Comparison of ENCODE assay signal across 8 mouse cellular contexts in genomic region chr4:24496116-24496952, GRCm38 (mm10). TPM values are rescaled to one million over a fixed set of nuclear protein-coding genes. Genes with fewer than 3 reads are reported as not detected.
DNase-seq lines count a peak whose midpoint lies in the region; ATAC-seq and TF ChIP-seq lines count a peak whose summit lies in the region.

Gene Mms22l (plus strand): TSS chr4:24496451.

- no peak for TF ChIP-seq CTCF in lung, adult 2 months (IDR thresholded peaks at IDR 0.05; ENCODE audit: insufficient read depth, low read length)

- no peaks in the 10 kb centered on the region for H3K27me3 ChIP-seq in forebrain, embryonic 15.5 days

- ATAC-seq in forebrain, embryonic 15.5 days (replicated peaks): peak; percentile 99
- ATAC-seq in neutrophil, adult 5-6 weeks (ENCODE audit: extremely low read depth, insufficient number of reproducible peaks, low FRiP score, poor library complexity, severe bottlenecking): peak; percentile 85

- peak within 1 kb of the TSS; percentile 88 for H3K27ac ChIP-seq in ES-E14 (ENCODE audit: insufficient read depth, low read depth, low read length, poor library complexity, severe bottlenecking)
- H3K27ac ChIP-seq in forebrain, embryonic 15.5 days (replicated peaks): peak within 1 kb of the TSS; percentile 92

- no peaks in the 10 kb centered on the region; a peak in 1 of 4 replicates for H3K4me1 ChIP-seq in ES-E14 (ENCODE audit: control insufficient read depth in 2 of 2, insufficient read depth in 2 of 2, low read length in 2 of 2, poor library complexity in 1 of 2)
- peaks cover 18% of the 10 kb centered on the region for H3K4me1 ChIP-seq in forebrain, embryonic 15.5 days
- peaks cover 2% of the 10 kb centered on the region; the same call in 1 of the 2 replicates for H3K4me1 ChIP-seq in lung, adult 2 months (ENCODE audit: control insufficient read depth, insufficient read depth, low read length)

- peak; percentile 85 for DNase-seq in ES-E14 (ENCODE audit: low read depth, low spot score)
- peak; percentile 86 for DNase-seq in cerebellum, adult 11-12 months
- DNase-seq in heart, postnatal 25 days (ENCODE audit: low spot score): peak; percentile 81
- peak; percentile 85 to 94 for DNase-seq in layer of hippocampus, adult 18-20 months (ENCODE audit: low spot score in 2 of 2)
- peak; percentile 90 for DNase-seq in lung, adult 2 months
- peak; percentile 76 to 77 for DNase-seq in thymus, adult 18-20 months

- WGBS in forebrain, embryonic 15.5 days: under 1% methylated on average over 83 of the region's 83 CpGs
- under 1% methylated on average over 83 of the region's 83 CpGs for WGBS in lung, adult 2 months

- H3K9ac ChIP-seq in ES-E14 (ENCODE audit: insufficient read depth, low read depth, low read length, poor library complexity, severe bottlenecking): peak within 1 kb of the TSS; percentile 98
- H3K9ac ChIP-seq in forebrain, embryonic 15.5 days (replicated peaks): peak within 1 kb of the TSS; percentile 88

- peaks cover 5% of the 10 kb centered on the region; the same call in 1 of the 2 replicates for H3K36me3 ChIP-seq in ES-E14 (ENCODE audit: control insufficient read depth, insufficient read depth, low read length, poor library complexity, severe bottlenecking)
- no peaks in the 10 kb centered on the region for H3K36me3 ChIP-seq in forebrain, embryonic 15.5 days

- TF ChIP-seq POLR2A in lung, adult 2 months (IDR thresholded peaks at IDR 0.05; ENCODE audit: borderline replicate concordance, extremely low read depth, low read depth, low read length): peak; percentile 81; the same call in 1 of the 2 replicates

- H3K4me2 ChIP-seq in forebrain, embryonic 15.5 days (replicated peaks): peak within 1 kb of the TSS; percentile 64

- in situ Hi-C loops in ES-E14 (cut with MboI; ENCODE audit: low sequenced_read_pairs in 2 of 2, unreplicated experiment in 2 of 2): no loop called here

- H3K9me3 ChIP-seq in ES-E14 (ENCODE audit: control insufficient read depth, insufficient read depth, low read depth, low read length): no peaks in the 10 kb centered on the region
- no peaks in the 10 kb centered on the region for H3K9me3 ChIP-seq in forebrain, embryonic 15.5 days

- intact Hi-C loops in heart, postnatal 25 days (cut with DNase I): loop anchor here (10.0 kb wide), 2 partner anchors 398 to 788 kb away; partner anchors contain the start of genes Ndufaf4 and Ufl1

- H3K4me3 ChIP-seq in ES-E14 (ENCODE audit: insufficient read depth in 1 of 2, low read depth in 1 of 2, low read length in 2 of 2, poor library complexity in 1 of 2, severe bottlenecking in 1 of 2): peak within 1 kb of the TSS; percentile 78 to 93
- H3K4me3 ChIP-seq in forebrain, embryonic 15.5 days: peak within 1 kb of the TSS; percentile 88
- H3K4me3 ChIP-seq in lung, adult 2 months (replicated peaks; ENCODE audit: extremely low read depth, low read depth, low read length): peak within 1 kb of the TSS; percentile 97

TF ChIP-seq in ES-E14, 5 proteins besides CTCF, POLR2A, EP300 and RAD21:
- peak; percentile 98 for TF ChIP-seq CHD2 (IDR thresholded peaks at IDR 0.05; ENCODE audit: low read depth, low read length)
- no peak for TF ChIP-seq ZC3H11A (IDR thresholded peaks at IDR 0.05; ENCODE audit: borderline replicate concordance, low read depth, low read length)
- peak; percentile 45; the same call in 1 of the 2 replicates for TF ChIP-seq HCFC1 (IDR thresholded peaks at IDR 0.05; ENCODE audit: borderline replicate concordance, insufficient read depth, low read length)

RNA-seq across cellular contexts. Expression of gene Mms22l, which starts in this region (rescaled TPM):
- 59.2 and 63.1 TPM in 2 replicates for total RNA-seq in ES-E14 (2012; rRNA removed)
- polyA plus RNA-seq in forebrain, embryonic 15.5 days (2015; fragmentation: Nextera tagmentation; extraction: Ambion mirVana): 21.8 and 24.2 TPM in 2 replicates
- under 1 TPM; 0.39 to 0.67 TPM for total RNA-seq in heart, postnatal 25 days (2021)
- total RNA-seq in layer of hippocampus, adult 18-20 months (2021): 1 to 10 TPM in 1 of 2 experiments, under 1 TPM in 1; 0.51 to 1.1 TPM
- 1.1 and 1.8 TPM in 2 replicates for polyA plus RNA-seq in lung, adult 2 months (2012; rRNA removed)
- 5.9 and 6.6 TPM in 2 replicates for total RNA-seq in neutrophil, adult 5-6 weeks (2017)

Comparison
In these comparisons a context has a peak if more than half of its experiments do, and no peak if none do; other contexts are left out.
1. Peak in every context shown above with its lines: DNase-seq, ATAC-seq, H3K4me3 ChIP-seq and H3K27ac ChIP-seq.
2. Peak in DNase-seq in heart, postnatal 25 days; RNA of the gene not detected or under 1 TPM.